Mouse (Mus musculus): ENCODE results near the gene Gm10486. TPM values are rescaled to one million over a fixed set of nuclear protein-coding genes. Genes with fewer than 3 reads are reported as not detected.
"Not testable (repeated sequence)": the region's sequence is repeated elsewhere in the genome, so short reads cannot be mapped to it uniquely, and the experiment has no call there.

Gm10486 gene
- polyA plus RNA-seq (2015; fragmentation: Nextera tagmentation; extraction: Ambion mirVana) = not detected in 2 replicates

- H3K27ac ChIP-seq (replicated peaks); H3K36me3 ChIP-seq; H3K27me3 ChIP-seq; H3K9me3 ChIP-seq; H3K4me2 ChIP-seq (replicated peaks); ATAC-seq (replicated peaks); H3K4me1 ChIP-seq; H3K4me3 ChIP-seq; H3K9ac ChIP-seq (replicated peaks): not testable (repeated sequence)
- no CpG with 5 or more reads among the region's 6 CpGs for WGBS
These were observed at the start of gene Gm10486 for GRCm38 (mm10) chrX:35067084-35067483. Gene Gm10486 (plus strand): TSS chrX:35067384.
